Mouse (Mus musculus) stomach, embryonic 14.5 days (tissue): Measurements from ENCODE around the gene 1700001C19Rik. TPM values are rescaled to one million over a fixed set of nuclear protein-coding genes. Genes with fewer than 3 reads are reported as not detected.

ENCODE experiments used
- ATAC-seq: fragments of 200-750 bp; cut with Nextera tagmentation; 2 replicates; pipeline ENCODE4 v1.8.0; 2017; ENCODE audit warnings: low read depth, moderate TSS enrichment; ENCODE audit not compliant: insufficient number of reproducible peaks, insufficient read depth, low FRiP score
- H3K27ac ChIP-seq: fragments of 300-500 bp; sonication (generic); 2 replicates; pipeline ENCODE4 v1.5.1; 2014; ENCODE audit warnings: mild to moderate bottlenecking, low read length, moderate library complexity, mixed read lengths
- H3K27me3 ChIP-seq: fragments of 300-500 bp; sonication (generic); 2 replicates; pipeline ENCODE4 v1.6.1; 2014; ENCODE audit warnings: low read length, control low read depth, mixed read lengths; ENCODE audit not compliant: control insufficient read depth, insufficient read depth
- H3K36me3 ChIP-seq: fragments of 300-500 bp; sonication (generic); 2 replicates; pipeline ENCODE4 v1.6.1; 2014; ENCODE audit warnings: mild to moderate bottlenecking, control low read depth, low read length, moderate library complexity, mixed read lengths; ENCODE audit not compliant: control insufficient read depth, insufficient read depth
- H3K4me1 ChIP-seq: fragments of 300-500 bp; sonication (generic); 2 replicates; pipeline ENCODE4 v1.6.1; 2014; ENCODE audit warnings: low read length, control low read depth, mixed read lengths; ENCODE audit not compliant: control insufficient read depth, insufficient read depth
- H3K4me2 ChIP-seq: fragments of 300-500 bp; sonication (generic); replicated peaks from 2 replicates; pipeline ENCODE4 v1.6.1; 2014; ENCODE audit warnings: low read depth, low read length, control low read depth
- H3K4me3 ChIP-seq: fragments of 300-500 bp; sonication (generic); 2 replicates; pipeline ENCODE4 v1.5.1; 2014; ENCODE audit warnings: low read depth, low read length, control low read depth
- H3K9ac ChIP-seq: fragments of 300-500 bp; sonication (generic); replicated peaks from 2 replicates; pipeline ENCODE4 v1.6.1; 2014; ENCODE audit warnings: low read depth, mild to moderate bottlenecking, control low read depth, low read length, moderate library complexity, mixed read lengths
- H3K9me3 ChIP-seq: fragments of 300-500 bp; sonication (generic); 2 replicates; pipeline ENCODE4 v1.6.1; 2016; ENCODE audit warnings: low read depth, low read length, control low read depth; ENCODE audit not compliant: control insufficient read depth
- WGBS: fragments of 180-500 bp; shearing (Covaris S2); extraction: QIAGEN DNeasy Blood & Tissue Kit; methylation state at CpG from one replicate; pipeline ENCODE4 v1.1.7; 2014; 5-methylcytosine and 5-hydroxymethylcytosine counted together
- polyA plus RNA-seq: library from polyadenylated mRNA; unstranded; fragments of >200 nt; fragmentation: Nextera tagmentation; extraction: Ambion mirVana; gene quantifications from 2 replicates; pipeline ENCODE4 v1.2.1, GENCODE M21; 2014

1700001C19Rik gene
- polyA plus RNA-seq, 1 experiment from 2014 or later, result 0.58 TPM

DNA sequence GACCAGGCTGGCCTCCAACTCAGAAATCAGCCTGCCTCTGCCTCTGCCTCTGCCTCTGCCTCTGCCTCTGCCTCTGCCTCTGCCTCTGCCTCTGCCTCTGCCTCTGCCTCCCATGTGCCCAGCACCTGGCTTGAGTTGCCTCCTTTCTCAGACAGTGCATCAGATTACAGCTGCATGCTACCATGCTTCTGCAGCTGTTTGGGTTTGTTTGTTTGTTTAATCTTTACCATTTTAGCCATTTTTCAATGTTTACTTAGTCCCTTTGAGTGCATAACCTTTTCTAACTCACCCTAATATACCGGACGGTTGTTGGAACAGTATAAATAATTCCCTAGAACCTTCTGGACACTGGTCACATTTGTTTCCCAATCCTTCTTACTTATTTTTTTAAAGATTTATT, 21.8 kb upstream of the 1700001C19Rik start:
- Histone ChIP-seq H3K9me3 (no peaks in the 10 kb centered on the region), H3K4me2 (no peak overlapping the region), H3K27ac (no peak overlapping the region), H3K27me3 (no peaks in the 10 kb centered on the region), H3K36me3 (no peaks in the 10 kb centered on the region), H3K4me3 (no peak overlapping the region), H3K4me1 (peaks cover 5% of the 10 kb centered on the region; the same call in 1 of the 2 replicates), H3K9ac (no peak overlapping the region)
- 89% methylated on average over 2 of the region's 2 CpGs for WGBS
- no peak for ATAC-seq

DNA sequence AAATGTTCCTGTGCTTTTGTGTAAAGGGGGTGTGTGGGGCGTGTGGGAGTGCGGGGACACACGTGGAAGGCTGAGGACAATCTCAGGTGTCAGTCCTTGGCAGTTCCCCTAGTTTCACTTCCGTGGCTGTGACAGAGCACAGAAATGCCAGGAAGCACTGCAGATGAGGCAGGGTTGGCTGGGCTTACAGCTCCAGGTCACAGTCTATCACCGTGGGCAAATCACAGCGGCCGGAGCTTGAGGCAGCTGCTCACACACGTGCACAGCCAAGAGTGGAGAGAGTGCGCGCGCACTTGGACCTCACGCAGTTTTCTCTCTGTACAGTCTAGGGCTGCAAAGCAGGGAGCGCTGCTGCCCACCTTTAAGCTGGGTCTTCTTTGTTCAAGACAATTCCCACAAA, 21.1 kb upstream of the 1700001C19Rik start:
- Histone ChIP-seq H3K9ac (no peak overlapping the region), H3K36me3 (no peaks in the 10 kb centered on the region), H3K4me3 (no peak overlapping the region), H3K4me1 (no peaks in the 10 kb centered on the region), H3K9me3 (no peaks in the 10 kb centered on the region), H3K27me3 (no peaks in the 10 kb centered on the region), H3K27ac (no peak overlapping the region), H3K4me2 (no peak overlapping the region)
- WGBS, result 79% methylated on average over 13 of the region's 13 CpGs
- ATAC-seq, result no peak

DNA sequence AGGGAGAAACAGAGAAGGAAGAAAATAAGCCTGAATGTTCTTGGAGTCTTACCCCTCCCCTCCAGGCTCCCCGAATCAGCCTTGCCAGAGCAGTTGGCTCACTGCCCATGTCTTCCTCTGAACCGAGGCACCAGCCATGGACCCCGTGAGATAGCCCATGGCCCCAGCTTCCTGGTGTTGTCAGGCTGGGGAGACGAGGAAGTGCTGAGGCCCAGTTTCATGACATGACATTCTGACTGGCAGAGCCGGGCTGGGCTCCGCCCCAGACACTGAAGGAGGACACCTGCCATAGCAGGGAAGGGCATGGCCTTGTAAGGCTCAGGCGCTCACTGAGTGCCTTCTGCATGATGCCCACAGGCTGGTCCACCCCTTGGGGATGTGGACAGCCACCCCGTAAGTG, 17.5 kb upstream of the 1700001C19Rik start:
- ATAC-seq, result no peak
- no peaks in the 10 kb centered on the region for H3K27me3 ChIP-seq
- peaks cover 22% of the 10 kb centered on the region for H3K4me1 ChIP-seq
- WGBS, result 50% methylated on average over 8 of the region's 8 CpGs
- H3K4me2 ChIP-seq, result no peak overlapping the region
- no peak overlapping the region for H3K27ac ChIP-seq
- no peak overlapping the region for H3K4me3 ChIP-seq
- H3K36me3 ChIP-seq, result no peaks in the 10 kb centered on the region
- no peaks in the 10 kb centered on the region for H3K9me3 ChIP-seq
- no peak overlapping the region for H3K9ac ChIP-seq

DNA sequence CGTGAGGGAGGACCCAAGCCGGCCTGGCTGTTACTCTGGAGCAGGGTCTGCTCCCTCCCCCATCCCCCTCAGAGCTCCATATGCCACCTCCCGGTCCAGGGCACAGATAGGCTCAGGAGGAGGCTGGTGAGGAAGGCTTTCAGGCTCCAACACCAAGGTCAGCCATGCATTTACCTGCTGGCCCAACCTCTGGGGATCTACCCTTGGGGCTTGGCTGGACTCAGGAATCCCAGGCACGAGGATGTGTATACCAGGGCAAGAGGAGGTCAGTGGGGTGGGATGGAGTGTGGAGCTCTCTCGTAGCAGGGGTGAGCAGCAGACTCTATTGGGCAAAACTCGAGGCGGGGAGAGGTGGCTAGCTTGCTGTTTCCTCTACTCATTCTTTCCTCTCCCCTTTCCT, 15.7 kb upstream of the 1700001C19Rik start:
- 40% methylated on average over 7 of the region's 7 CpGs for WGBS

DNA sequence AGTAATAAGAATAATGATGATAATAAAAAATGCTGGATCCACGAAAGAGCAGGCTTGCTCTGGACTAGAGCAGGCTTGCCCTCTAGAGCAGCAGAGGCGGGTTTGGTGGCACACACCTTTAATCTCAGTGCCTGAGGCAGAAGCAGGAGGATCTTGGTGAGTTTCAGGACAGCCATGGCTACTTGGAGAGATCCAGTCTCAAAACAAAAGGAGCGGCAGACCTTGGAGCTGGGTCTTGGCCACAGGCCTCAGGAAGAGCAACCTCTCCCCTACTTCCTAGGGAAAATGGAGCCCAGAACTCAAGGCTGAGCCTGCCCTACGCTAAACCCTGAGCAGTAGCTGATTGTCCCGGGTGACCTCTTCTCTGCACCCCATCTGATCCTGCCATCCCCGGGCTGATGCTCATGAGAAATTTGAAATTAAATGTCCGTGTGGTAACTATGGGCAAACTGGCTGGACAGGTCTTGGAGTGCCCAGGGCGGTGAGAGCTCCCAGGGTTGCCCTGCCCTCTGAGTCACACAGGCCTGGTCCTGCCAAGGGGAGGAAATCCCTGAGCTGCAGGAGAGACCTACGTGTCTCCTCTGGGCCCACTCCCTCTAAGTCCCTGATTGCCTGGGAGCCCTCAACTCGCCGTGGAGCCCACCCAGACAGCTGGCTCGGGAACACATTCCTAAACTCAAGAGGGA, 13.8 kb upstream of the 1700001C19Rik start:
- no peak overlapping the region for H3K9ac ChIP-seq
- no peak overlapping the region for H3K4me3 ChIP-seq
- H3K4me2 ChIP-seq, result no peak overlapping the region
- peak; percentile 79 for ATAC-seq
- no peaks in the 10 kb centered on the region for H3K36me3 ChIP-seq
- WGBS, result 54% methylated on average over 12 of the region's 12 CpGs
- no peaks in the 10 kb centered on the region for H3K27me3 ChIP-seq
- peaks cover 41% of the 10 kb centered on the region for H3K4me1 ChIP-seq
- no peaks in the 10 kb centered on the region for H3K9me3 ChIP-seq
- peak overlapping the region; percentile 55; the same call in 1 of the 2 replicates for H3K27ac ChIP-seq

More for the DNA sequence above, 15.7 kb upstream of the 1700001C19Rik start:
- H3K4me2 ChIP-seq, result no peak overlapping the region
- H3K4me3 ChIP-seq, result no peak overlapping the region
- H3K9me3 ChIP-seq, result no peaks in the 10 kb centered on the region
- ATAC-seq, result no peak
- H3K36me3 ChIP-seq, result no peaks in the 10 kb centered on the region
- H3K4me1 ChIP-seq, result peaks cover 40% of the 10 kb centered on the region
- H3K27ac ChIP-seq, result no peak overlapping the region
- H3K27me3 ChIP-seq, result no peaks in the 10 kb centered on the region
- H3K9ac ChIP-seq, result no peak overlapping the region

DNA sequence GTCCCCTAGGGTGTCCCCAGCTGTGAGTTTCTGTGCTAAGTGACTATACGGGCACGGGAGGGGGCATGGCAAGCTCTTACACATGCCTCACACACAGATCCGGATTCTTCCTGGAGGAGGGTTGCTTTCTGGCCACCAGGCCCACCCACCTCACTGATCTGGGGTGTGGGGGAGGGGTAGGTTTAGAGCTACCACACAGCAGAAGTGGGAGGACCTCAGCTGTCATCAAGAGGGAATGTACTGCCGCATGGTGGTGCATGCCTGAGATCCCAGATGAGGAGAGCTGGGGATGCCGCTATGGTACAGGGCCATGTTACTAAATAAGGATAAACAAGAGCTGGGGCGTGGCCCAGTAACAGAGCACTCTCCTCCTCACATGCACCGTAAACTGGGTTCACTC, 13.1 kb upstream of the 1700001C19Rik start:
- 30% methylated on average over 7 of the region's 7 CpGs for WGBS
- ATAC-seq, result no peak
- no peak overlapping the region for H3K4me3 ChIP-seq
- H3K36me3 ChIP-seq, result no peaks in the 10 kb centered on the region
- no peak overlapping the region for H3K9ac ChIP-seq
- H3K4me2 ChIP-seq, result no peak overlapping the region
- H3K4me1 ChIP-seq, result peaks cover 41% of the 10 kb centered on the region
- no peaks in the 10 kb centered on the region for H3K9me3 ChIP-seq
- no peak overlapping the region for H3K27ac ChIP-seq
- H3K27me3 ChIP-seq, result no peaks in the 10 kb centered on the region

GRCm38 (mm10) chr17:47449432-47449831, 12.3 kb upstream of the 1700001C19Rik start:
- no peaks in the 10 kb centered on the region for H3K36me3 ChIP-seq
- no peaks in the 10 kb centered on the region for H3K27me3 ChIP-seq
- H3K4me3 ChIP-seq, result no peak overlapping the region
- H3K4me2 ChIP-seq, result 0 out of 2 replicates have a peak overlapping the region, but pooled peaks have one; percentile 1
- H3K27ac ChIP-seq, result peak overlapping the region; percentile 27; the same call in 1 of the 2 replicates
- 71% methylated on average over 5 of the region's 5 CpGs for WGBS
- no peaks in the 10 kb centered on the region for H3K9me3 ChIP-seq
- 0 out of 2 replicates have a peak overlapping the region, but pooled peaks have one; percentile 6 for H3K9ac ChIP-seq
- ATAC-seq, result no peak
- peaks cover 41% of the 10 kb centered on the region for H3K4me1 ChIP-seq

GRCm38 (mm10) chr17:47448523-47449372, 11.6 kb upstream of the 1700001C19Rik start:
- no peaks in the 10 kb centered on the region for H3K9me3 ChIP-seq
- H3K4me3 ChIP-seq, result no peak overlapping the region
- WGBS, result 32% methylated on average over 8 of the region's 8 CpGs
- peak overlapping the region; percentile 27; the same call in 1 of the 2 replicates for H3K27ac ChIP-seq
- peak overlapping the region; percentile 6; the same call in 1 of the 2 replicates for H3K9ac ChIP-seq
- H3K4me2 ChIP-seq, result 0 out of 2 replicates have a peak overlapping the region, but pooled peaks have one; percentile 1
- no peaks in the 10 kb centered on the region for H3K36me3 ChIP-seq
- no peak for ATAC-seq
- no peaks in the 10 kb centered on the region for H3K27me3 ChIP-seq
- peaks cover 41% of the 10 kb centered on the region for H3K4me1 ChIP-seq
